Mouse (Mus musculus) embryo, embryonic 10.5 days (tissue): Measurements from ENCODE around the gene Slc28a1.

Source experiments
- DNase-seq: peaks from one replicate; pipeline ENCODE4 v3.0.0-alpha.2; 2015; ENCODE audit warnings: low spot score

Slc28a1 gene

DNA sequence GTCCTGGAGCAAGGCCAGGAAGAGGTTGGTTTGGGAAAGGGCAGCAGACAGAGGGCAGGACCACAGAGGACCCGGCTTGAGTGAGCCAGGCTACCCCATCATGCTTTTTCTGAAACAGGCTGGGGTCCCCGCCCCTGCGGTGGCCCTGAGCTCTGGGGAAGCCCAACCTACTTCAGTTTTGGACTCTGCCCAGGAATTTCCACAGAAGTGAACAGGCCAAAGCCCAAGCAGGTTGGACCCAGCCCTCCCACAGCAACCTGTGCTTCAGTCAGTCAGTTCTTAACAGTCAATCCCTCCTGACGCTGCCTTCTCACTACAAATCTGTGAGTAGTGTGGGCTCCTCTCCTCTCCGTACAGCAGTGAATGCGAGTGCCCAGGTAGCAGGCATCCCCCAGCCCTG, at the start of gene Slc28a1:
Gene Slc28a1, plus strand, starts transcription at position 245 of the 400 bp plus-strand sequence.
- no peak for DNase-seq

DNA sequence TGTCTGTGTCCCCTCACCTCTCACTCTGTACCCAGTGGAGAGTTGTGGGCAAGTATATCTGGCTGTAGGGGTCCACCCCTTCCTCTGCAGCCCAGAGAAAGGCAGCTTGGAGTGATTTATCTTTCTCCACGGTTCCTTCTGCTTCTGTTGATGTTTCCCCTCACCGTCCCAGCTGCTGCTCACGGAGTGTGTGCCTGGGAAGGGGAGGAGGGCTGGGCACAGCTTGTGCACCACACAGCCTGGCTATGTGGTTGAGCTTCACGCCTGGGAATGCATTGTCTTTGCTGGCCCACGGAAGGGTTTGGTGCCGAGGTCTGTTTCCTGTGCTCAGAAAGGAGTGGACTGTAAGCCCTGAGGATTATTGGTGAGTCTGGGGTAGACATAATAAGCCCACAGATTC, 47.9 kb upstream of the Slc28a1 start:
- peak; percentile 38 for DNase-seq

DNA sequence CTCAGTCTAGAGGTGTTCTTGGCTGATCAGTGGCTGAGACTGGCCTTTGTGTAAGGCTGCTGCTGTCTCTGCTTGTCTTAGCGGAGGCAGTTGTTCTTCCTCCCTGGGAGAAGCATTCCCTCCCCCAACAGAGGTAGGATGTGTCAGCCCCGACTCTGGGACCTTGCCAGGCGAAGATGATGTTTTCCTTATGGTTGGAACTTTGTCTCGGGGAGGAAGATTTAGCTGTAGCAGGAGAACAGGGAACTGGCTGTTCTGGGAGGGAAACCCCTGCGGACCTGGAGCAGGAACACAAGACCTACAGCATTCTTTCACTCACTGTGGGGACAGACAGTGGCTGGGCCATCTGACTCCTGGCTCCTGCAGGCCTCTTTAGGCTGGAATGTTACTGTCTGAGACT, 42.1 kb upstream of the Slc28a1 start:
- DNase-seq = no peak

DNA sequence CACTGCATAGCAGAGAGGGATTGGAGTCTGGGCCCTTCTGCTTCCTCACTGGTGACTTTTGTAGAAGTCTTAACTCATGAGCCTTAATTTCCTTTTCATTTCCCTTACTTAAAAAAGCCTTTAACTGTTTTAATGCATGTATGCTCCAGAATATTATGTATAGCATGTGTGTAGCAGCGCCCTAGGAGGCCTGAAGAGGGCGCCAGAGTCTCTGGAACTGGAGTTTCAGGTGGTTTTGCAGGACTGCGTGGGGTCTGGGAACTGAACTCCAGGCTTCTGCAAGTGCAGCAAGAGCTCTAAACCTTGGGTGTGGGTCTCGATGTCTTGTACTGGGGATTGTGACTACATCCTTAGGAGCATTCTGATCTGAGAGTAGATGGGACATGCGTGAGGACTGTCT, 41.3 kb upstream of the Slc28a1 start:
- no peak for DNase-seq

DNA sequence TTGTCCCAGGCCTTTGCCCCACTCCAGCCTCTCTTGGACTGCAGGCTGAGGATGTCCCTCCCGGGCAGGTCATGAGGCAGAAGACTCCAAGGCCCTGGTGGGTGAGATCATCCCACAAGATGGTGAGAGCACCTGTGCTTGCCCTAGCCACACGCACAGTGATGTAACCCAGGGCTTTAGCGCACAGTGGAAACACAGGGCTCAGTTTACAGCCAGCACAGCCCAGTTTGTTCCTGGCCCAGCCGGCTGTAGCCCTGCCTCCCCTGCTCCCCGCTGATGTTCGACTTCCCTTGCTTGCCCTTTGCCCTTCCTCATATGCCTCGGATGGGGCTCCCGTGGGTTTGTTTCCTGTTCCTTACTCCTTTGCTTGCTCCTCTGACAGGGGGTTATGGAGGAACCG, 40.1 kb upstream of the Slc28a1 start:
- DNase-seq = peak; percentile 60

DNA sequence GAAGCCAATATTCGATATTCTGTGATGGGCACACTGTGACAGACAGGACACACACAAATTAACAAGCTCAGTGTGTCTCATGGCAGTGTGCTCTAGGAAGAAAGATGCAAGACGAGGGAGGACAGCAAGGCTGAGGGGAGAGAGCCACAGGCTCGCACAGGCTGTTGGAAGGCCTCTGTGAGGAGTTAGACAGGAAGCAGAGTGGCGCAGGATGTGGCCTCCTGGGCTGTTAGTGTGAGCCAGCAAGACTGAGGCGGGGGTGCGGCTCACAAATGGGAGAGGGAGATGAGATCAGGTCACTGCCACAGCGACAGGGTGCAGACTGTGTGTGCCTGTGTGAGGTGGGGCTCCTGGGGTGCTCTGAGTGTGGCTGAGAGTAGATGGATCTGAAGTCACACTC, 39.3 kb upstream of the Slc28a1 start:
- no peak for DNase-seq

DNA sequence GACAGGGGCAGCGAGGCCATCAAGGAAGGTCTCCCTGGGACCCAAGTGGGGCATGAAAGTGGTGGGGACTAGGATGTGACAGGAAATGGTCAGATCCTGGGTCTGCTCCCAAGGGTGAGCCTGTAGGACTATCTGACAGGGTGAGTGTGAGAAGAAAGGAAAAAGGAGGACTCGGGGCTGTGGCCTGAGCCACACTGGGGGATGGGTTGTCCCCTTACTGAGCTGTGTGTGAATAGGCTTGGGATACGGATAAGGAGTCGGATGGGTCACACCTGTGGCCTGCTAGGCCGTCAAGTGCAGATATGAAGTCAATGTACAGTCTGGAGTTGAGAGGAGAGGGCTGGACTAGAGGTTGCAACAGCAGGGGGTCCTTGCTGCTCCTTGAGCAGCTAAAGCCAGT, 38.9 kb upstream of the Slc28a1 start:
- DNase-seq = no peak

DNA sequence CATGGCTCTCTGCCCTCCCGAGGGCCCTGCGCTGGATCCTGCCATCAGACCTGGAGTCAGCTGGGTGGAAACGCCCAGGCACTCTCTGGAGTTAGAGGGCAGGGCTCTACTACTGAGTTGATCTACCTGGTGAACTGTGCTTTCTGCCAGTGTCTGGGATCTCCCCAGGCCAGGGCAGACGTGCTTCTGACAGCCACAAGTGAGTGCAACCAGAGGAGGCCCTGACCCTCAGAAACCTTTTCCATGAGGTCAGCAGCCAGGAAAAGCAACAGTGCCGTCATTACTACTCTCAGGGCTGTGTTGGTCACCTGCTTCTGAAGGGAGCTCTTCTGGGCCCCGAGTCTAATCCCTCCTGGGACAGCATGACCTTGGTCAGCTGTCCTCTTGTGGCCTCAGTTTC, 37.6 kb upstream of the Slc28a1 start:
- DNase-seq = no peak

DNA sequence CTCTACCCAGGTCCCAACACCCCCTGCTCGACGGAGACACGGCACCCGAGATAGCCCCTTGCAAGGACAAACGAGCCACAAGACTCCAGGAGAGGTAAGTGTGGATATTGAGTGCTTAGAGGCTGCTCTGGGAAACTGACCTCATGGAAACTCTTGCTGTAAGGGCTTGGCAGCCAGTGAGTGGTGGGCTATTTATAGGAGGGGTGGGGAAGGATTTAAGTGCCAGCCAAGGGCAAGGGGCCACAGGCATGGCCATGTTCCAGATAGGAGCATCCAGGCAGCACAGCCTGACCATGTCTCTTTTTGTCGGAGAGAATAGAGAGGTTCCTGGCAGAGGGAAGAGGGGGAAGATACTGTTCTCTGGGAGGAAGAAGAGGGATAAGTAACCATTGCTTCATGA, 35.9 kb upstream of the Slc28a1 start:
- no peak for DNase-seq

DNA sequence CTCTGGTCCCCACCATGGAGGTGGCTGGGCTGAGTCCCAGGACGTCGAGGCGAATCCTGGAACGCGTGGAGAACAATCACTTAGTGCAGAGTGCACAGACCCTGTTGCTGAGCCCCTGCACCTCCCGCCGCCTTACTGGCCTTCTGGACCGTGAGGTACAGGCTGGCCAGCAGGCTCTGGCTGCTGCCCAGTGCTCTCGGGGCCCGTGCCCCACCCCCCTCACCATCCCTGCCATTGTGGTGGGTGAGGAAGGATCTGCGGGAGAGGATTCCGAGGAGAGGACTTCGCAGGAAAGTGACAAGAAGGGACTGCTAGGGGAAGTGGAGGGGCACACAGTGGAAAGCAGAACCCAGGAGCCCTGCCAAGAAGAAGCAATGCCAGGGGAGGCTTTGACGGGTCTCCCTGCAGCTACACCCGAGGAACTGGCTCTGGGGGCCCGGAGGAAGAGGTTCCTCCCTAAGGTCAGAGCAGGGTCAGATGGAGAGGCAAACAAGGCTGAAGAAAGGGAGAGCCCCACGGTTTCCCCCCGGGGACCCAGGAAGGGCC, 21.1 kb upstream of the Slc28a1 start:
- no peak for DNase-seq

DNA sequence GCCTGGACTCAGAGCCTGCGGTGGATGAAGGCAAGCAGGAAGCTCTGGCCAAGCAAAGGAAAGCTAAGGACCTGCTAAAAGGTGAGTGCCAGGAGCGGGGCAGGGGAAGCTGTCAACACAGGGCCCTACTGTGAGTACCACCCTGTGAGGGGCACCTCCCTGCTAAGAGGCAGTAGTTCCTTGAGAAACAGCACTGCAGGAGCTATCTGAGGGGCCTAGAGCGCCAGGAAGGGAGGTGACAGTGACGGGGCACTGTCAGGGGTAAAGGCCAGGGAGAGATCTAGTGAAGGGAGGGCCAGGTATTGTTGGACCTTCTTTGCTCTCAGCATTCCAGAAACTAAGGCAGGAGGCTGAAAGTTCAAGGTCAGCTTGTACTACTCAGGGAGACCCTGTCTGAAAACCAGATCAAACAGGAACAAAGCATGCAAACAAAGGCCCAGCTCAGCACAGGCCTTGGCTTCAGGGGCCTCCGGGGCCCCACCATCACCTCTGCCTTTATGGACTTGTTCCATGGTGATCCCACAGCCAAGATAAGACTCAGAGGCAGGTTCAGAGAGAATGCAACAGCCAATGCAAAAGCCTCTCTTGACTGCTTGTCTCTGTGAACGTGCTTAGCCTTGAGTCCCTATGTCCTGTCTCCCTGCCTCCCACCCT, 20.4 kb upstream of the Slc28a1 start:
- DNase-seq = no peak

DNA sequence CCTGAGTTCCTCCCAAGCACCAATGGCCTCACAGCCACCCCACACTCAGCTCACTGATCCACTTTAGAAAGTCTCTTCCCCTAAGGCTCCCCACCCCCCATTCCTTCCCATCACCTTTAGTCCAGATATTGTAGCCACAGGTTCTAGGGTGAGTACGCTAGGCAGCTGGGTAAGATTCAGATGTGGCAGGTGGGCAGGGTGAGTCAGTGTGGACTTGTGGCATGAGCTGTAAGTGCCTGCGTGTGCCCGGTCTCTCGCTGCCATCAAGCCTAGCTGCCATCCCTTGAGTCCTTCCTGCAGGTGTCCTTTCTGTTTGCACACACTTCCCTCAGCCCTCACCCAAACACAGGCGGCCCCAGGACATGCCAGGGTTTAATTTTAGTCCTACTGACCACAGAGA, 14.3 kb upstream of the Slc28a1 start:
- no peak for DNase-seq

DNA sequence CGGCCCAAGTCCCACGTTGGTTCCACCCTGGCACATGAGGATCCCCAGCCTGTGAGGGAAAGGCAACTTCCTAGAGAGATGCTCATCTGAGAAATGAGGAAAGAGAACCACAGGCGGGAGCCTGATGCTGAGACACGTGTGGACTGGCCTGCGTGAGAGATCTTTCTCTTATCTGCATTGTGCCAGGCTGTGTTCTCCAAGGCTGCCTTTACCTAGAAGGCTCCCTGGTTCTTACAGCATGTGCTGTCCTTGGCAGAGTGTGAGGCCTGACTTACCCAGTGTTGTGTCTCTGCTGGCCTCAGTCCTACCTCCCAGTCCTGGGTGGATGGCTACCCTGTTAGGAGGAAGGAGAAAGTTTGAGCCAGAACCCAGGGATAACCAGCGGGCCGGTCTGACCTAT, 11.7 kb upstream of the Slc28a1 start:
- DNase-seq = no peak

DNA sequence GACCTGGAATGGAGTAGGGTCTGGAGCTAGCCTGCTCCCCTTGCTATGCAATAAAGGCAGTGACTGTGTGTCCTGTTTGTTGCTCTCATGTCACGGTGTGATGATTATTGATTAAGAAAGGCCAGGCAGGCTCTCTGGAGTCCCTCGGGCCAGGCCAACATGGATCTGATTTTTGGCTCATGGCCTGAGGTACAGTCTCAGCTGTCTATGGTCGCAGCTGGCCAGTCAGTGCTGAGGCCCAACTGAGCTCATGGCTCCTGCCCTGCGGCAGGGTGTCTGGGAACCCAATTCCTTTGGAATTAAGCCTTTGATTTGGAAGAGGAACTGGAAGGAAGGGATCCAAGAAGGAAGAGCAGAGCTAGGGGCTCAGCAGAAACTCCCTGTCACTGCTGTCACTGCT, 9.1 kb upstream of the Slc28a1 start:
- no peak for DNase-seq

DNA sequence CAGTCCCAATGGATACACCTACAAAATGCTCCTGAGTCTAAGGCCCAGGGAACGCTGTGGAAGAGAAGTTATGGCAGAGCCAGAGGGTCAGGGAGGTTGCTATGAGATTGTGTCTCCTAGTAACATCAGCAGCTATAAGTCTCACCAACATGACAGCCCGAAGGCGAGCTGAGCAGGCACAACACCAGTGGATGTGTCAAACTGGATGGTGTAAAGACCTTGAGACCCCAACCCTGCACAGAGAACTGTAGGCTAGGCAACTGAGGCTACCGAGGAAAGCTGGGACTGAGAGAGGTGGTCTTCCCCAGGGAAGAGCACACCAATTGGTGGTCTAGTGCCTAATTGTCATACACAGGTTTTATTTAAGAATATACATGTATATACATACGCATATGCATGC, 6.4 kb upstream of the Slc28a1 start:
- DNase-seq = no peak

DNA sequence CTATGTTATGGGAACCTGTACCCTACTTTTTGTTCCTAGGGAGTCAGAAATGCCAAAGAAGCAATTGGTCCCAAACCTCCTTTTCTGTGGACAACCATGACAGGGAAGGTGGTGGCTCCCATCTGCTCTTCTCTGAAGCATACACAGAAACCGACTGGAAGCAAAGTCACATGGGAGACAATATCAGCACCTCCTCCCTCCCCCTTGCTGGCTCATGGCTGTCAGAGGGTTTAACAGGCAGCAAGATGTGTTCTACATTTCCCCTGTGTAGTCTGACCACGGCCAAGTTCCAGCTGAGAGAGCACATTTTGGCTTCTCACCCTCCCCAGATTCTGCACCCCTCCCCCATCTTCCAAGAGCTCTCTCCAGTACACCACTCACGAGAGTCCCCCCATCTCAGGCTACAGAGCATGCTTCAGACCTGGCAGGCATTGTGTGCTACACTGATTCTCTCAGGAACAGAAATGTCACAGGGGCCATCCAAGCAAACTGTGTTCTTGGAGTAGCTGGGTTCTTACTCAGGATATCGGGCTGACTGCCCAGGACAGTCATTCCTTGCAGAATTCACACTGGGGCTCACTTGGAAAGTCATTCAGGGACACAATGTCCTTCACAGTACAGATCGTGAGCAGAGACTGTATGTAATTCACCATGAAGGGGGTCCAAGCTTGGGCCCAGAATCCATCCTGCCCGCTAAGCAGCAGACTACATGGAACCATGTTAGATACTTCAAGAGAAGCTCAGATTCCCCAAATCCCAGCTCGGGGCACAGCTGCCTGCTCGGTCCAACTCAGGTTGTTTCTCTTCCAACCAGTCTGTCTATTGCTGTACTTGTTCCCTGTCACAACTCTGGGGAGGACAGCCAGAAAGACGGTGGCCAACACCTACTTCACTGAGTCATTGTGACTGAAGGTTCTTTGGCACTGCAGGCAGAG, 4.6 kb upstream of the Slc28a1 start:
- DNase-seq = no peak

DNA sequence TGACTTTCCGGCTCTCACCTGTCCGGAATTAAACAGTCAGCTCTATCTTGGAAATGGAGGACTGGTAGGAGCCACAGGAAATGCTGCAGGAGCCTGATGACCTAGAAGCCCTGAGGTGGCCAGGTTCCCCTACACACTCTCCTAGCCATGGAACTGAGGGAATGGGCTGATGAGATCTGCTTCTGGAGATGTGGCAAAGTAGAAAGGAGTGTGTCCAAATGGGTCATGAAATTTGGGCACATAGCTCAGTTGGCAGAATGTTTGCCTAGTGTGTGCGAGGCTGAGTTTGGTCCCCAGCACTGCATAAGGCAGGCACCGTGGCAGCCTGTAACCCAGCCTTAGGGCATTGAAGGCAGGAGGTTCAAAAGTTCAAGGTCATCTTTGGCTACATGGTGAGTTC, 3.8 kb upstream of the Slc28a1 start:
- no peak for DNase-seq

DNA sequence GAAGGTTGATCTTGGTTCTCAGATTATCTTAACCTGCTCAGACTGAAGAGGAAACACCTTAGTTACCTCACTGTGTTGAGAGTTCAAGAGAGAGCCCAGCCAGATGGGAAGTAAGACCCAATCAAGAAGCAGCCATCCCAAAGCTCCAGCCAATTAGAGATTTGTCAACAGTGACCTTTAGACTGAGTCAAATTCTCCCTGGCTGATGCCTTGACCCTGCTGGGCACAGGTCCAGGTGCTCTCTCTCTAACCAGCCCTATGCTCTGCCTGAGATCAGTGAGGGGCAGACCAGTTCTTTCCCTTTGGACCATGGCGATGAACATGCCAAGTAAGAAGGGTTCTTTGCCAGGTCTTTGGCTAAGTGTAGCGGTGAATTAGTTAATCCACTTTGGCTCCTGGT, 2.9 kb upstream of the Slc28a1 start:
- DNase-seq = no peak

DNA sequence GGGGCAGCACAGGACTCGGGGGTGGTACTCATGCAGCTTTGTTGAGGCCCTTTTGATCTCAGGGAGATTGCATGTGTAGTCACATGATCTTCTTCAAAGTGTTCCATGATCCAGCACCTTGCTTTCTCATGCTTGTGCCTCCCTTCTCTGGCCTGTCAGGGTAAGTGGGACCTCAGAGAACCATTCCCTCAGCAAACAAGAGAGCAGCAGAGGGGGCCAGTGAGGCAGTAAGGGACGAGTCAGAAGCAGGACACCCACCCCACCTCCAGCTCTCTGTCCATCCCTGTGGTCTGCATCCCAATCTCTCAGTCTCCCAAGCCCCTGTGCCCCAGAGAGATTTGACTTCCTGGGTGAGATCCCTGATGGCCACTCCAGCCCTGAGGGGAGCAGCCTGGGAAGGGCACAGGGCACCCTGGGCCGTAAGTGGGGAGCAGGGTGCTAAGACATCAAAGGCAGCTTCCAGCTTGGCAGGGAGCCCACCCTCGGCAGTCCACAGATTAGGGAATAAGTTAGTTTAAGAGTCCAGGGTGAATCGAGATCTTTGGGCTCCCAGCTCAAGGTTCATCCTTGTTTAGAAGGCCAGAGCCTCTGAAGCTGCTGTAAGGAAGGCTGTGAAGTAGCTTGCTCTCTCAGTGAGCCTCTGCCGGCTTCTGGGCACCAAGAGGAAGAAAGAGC, 1.8 kb upstream of the Slc28a1 start:
- no peak for DNase-seq

DNA sequence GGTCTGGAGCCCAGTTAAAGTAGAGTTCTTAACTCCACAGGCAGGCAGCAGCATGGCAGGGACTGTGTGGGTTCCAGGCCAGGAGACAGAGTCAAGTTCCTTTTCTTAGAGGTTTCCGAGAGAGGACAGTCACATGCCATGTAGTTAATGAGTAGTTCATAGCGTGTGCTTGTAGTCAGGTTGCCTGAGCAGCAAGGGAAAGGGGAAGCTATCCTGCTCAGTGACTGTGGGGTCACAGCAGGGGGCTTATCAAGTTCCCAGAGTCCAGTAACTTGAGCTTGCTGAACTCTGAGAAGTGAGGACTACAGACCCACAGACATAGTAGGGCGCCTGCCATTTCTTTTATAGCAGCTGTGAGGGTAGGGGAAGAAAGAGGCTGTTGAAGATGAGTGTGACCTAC, 6.5 kb downstream of the Slc28a1 start:
- DNase-seq = peak; percentile 30

DNA sequence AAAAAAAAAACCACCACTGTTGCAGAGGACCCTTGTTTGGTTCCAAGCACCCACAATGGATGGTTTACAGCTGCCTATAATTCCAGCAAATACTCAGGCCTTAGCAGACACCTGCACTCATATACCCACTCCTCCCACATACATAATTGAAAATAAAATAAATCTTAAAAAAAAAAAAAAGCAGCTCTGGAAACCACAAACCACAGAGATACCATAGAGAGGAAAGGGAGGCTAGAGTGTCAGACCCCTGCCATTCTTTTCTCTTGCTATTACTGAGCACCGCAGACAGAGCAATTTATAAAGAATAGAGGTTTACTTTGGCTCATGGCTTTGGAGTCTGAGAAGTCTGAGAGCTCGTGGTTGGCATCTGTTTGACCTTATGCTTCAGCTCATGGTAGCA, 8.2 kb downstream of the Slc28a1 start:
- no peak for DNase-seq

DNA sequence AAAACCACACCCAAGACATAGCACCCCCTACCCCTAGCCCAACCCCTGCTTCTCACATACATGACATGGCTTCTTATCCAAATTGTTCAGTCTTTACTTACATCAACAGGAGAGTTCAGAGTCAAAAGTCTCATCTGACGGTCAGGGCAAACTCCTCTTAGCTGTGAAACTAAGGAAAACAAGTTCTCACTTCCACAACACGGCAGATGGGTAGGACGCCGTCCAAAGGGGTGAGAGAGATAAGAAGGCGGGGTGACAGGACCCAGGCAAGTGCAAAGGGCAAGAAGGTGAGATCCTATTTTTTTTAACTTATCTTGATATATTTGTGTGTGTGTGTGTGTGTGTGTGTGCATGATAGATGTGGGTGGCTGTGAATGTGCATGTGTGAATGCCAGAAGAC, 9.0 kb downstream of the Slc28a1 start:
- no peak for DNase-seq

DNA sequence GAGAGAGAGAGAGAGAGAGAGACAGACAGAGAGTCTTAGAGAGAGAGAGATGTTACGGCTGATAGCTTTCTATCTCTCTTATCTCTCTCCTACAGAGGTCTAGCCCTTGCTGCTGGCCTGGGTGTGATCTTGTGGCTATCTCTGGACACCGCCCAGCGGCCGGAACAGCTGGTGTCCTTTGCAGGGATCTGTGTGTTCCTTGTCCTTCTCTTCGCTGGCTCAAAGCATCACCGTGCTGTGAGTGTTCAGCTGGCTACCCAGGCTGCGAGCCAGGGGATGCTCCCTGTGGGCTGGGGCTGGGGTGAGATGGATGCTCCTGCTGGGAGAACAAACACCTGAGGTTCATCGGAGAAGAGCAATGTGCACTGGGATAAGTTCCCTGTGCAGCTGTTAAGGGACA, 10.2 kb downstream of the Slc28a1 start:
- DNase-seq = no peak
